Mouse (Mus musculus) heart, adult 8-10 months (tissue): ENCODE results near the gene Smok2b. TPM values are rescaled to one million over a fixed set of nuclear protein-coding genes. Genes with fewer than 3 reads are reported as not detected.
A peak's percentile ranks its signal among the peaks of the same experiment; 100 is the strongest.
"Not testable (repeated sequence)": the region's sequence is repeated elsewhere in the genome, so short reads cannot be mapped to it uniquely, and the experiment has no call there.

Source experiments
- DNase-seq: peaks from one replicate; pipeline ENCODE4 v3.0.0; 2022; ENCODE audit warnings: low spot score
- total RNA-seq, 4 experiments: library from RNA; stranded (reverse); gene quantifications; 2 replicates each; pipeline ENCODE4 v1.2.4; 2022

The Smok2b gene
- total RNA-seq, result not detected

GRCm38 (mm10) chr17:13229957-13230356 lies at the start of gene Smok2b:
Gene Smok2b, plus strand, starts transcription at chr17:13230257.
- DNase-seq, result not testable (repeated sequence)

DNA sequence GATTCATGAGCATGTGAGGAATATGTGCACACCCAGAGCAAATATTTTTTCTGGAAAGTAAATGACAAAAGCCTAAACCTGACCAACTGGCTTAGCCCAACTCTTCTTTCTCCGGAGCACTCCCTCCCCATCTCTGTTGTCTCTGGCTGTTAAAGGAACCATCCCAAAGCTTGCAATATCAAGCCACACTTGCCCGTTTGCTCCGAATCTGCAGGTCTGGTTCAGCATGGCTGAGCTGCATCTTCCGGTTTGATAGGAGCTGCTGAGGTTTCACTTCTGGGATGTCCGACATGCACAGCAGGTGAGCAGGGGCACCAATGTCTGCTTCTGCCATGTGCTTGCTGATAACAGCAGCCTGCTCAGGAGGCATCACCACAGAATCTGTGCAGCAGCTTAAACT lies 49.6 kb upstream of the Smok2b start:
- not testable (repeated sequence) for DNase-seq

DNA sequence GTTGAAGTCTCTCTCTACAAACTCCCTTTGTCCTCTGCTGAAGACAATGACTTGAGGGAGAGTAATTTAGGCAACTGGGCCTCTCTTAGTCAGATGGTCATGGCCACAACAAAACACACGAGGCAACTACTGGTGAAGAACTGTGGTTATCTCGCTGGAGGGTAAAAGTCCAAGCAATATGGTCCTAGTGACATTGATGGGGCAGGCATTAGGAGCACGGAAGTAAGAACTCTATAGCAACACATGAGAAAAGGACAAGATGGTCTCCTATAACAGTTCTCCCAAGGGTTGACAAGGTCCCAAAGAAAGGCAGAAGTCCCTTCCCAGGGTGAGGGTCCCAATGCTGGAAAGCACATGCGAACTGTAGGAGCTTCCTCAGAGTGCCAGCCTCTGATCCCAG lies 47.3 kb upstream of the Smok2b start:
- not testable (repeated sequence) for DNase-seq

DNA sequence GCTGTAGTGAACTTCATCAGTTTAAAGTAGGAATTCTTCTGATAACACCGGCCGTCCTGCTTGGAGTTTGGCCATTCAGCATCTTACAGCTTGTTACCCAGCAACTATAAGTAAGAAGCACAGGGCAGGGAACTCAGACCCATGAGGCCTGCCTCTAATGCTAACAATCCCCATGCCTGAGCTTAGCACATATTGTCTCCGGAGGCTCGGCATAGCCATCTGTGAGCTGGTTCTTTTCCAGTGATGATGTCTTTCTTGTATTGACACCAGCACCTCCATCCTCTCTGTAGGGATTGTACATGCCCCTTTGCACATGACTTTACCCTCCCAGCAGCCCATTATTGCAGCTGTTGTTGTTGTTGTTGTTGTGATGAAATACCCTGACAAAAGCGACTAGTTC lies 45.5 kb upstream of the Smok2b start:
- DNase-seq, result not testable (repeated sequence)

DNA sequence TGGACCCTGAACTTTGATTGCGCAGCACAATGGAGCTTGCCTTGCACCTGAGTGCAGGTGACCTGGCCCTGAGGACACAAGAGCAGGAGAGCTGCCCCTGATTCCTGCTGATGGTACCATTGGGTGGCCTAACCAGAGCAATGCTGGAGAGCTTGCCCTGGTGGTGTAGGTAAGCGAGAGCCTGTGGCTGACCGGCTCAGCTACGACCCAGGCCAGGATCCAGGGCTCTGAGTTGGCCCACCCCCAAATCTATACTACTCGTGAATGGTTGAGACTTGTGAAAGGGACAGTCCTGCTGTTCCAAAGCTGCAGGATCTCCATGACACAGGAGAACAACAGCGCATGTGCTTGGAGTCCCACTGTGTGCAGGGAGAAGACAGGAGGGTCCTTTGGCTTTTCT lies 43.5 kb upstream of the Smok2b start:
- DNase-seq, result not testable (repeated sequence)

DNA sequence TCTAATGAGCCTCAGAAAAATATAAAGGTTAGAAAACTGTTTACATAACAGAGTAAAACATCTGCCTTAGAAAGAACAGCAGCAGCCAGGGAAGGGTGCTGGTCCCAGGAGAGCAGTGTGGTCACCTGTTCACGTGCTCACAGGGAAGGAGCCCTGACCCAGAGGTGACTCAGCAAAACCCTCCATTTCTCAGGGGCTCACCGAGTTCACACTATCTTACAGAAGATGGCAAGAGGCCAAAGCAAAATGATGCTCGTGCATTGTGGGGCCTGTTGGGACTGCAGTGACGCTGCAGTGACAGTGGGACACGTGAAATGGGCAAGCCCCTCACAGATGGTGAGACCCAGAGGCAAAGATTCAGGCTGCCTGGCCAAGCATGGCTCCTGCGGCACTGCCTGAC lies 42.4 kb upstream of the Smok2b start:
- not testable (repeated sequence) for DNase-seq

GRCm38 (mm10) chr17:13188846-13189245 lies 41.2 kb upstream of the Smok2b start:
- not testable (repeated sequence) for DNase-seq

DNA sequence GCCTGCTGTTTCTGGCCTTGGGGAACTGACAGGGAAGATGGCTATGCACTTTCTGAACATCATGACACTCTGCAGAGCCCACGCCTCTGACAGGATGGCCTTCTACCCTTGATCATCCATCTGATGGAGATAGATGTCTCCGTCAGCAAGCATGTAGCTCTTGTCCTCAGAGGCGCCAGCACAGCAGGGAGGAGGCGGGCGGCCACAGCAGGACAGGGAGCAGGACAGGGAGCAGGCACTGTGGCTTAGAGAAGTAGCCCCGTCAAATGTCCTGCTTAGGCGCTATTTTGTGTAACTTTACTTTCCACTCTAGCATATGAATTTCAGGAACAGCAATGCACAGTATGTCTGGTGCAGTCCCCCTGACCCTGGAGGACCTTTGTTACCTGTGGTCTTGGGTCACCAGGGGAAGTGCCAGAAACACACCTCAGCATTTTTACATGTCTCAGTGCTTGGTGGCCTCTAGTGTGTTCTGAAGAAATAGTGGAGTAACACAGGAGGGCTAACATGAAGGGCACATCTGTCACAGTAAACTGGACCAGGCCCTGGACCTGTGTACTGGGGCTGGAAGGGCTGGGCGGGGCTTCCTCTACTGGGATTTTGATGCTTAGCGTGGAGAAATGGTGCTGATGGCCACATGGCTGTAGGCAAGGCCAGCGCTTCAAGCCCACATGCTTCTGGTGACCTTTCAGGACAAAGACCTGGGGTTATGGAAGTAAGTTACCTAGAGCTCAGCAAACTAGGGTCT lies 39.0 kb upstream of the Smok2b start:
- not testable (repeated sequence) for DNase-seq

DNA sequence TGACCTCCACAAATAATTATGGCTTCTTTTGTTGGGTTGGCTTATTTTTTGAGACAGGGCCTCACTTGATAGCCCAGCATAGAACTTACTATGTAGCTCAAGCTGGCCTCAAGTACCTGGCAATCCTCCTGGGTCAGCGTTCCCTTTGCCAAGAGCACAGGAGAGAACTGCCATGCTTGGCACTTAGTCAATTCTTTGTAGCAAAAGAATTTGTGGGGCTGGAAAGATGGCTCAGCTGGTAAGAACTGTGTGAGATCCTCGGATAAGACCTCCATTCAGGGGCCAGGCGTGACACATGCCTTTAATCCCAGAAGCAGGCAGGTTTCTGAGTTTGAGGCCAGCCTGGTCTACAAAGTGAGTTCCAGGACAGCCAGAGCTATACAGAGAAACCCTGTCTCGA lies 33.6 kb upstream of the Smok2b start:
- DNase-seq, result peak; percentile 45

- DNase-seq, result not testable (repeated sequence)
These were observed 31.2 kb upstream of the Smok2b start for GRCm38 (mm10) chr17:13198812-13199211.

- not testable (repeated sequence) for DNase-seq
These were observed 30.1 kb upstream of the Smok2b start for GRCm38 (mm10) chr17:13199880-13200409.

GRCm38 (mm10) chr17:13201551-13201950 lies 28.5 kb upstream of the Smok2b start:
- DNase-seq, result not testable (repeated sequence)

DNA sequence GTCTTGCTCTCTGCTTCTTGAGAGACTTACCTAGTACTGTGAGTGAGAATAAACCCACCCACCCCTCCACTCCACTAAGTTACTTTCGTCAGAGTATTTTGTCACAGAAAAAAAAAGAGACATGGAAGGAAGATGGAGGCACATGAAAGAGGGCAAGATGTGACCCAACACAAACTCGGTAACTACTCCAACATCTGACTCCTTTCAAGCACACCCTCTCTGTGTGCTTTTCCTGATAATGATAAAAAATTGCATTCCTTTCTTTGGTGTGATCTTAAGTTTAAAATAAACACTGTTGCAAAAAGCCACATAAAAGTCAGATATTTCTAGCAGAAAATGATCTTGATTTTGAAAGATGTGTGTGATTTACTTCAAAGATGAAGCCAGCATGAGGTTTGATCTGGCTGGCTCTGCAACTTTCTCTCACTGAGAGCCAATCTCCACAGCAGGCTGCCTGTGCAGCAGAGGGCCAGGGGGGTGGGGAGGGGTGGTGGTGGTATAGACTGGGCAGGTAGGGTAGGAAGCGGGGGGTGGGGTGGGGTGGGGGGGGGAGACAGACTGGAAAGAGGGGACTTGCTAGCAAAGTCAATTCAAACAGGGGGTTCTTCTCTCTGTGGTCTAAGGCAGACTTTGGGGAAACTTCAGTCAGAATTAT lies 27.5 kb upstream of the Smok2b start:
- DNase-seq, result not testable (repeated sequence)

GRCm38 (mm10) chr17:13205247-13205646 lies 24.8 kb upstream of the Smok2b start:
- DNase-seq, result peak; percentile 35

DNA sequence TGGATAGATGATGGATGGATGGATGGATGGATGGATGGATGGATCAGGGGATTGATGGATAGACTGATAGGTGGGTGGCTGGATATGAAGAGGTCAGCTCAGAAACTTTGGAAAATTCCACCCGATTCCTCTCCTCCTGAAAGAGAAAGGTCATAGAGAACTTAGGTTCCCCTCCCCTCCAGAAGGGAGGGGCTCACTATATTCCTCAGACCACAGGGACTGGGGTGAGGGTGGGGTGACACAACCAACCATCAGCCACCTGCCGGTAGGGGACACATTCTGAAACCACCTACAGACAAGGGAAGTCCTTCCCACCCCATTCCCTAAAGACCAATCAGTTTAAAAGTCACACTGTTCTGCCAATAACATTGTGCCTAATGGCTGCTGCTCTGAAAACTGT lies 23.6 kb upstream of the Smok2b start:
- DNase-seq, result no peak

- not testable (repeated sequence) for DNase-seq
These were observed 21.6 kb upstream of the Smok2b start for GRCm38 (mm10) chr17:13208460-13208859.

DNA sequence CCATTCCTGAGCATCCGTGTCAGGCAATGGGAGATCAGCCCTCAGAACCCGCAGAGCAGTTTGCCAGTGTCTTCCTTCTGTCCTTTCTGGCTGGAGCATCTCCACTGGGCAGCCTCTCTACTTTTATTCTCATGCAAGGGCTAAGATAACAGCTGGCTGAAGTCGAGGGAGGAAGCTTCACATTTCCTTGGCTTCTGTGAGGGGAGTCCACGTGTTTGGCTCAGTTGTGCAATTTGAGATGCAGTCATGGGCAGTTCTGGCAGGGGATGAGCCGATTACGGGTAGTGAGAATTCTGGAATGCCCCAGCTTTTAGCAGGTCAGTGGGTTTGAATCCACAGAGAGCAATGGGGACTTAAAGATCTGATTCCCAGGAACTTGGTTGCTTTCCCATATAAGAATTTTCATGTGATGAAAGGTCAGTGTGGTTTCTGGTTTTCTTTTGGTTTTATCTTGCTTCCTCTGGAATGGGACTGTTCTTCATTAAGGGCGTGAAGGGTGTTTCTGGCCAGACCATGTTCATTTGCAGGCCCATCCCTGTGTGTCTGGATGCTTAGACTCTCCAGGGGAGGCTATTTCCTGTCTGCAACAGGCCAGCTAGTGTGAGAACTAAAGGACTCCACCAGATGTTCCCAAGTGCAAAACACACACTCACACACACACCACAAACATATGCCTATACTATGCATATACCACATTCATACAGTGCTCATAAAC lies 17.8 kb upstream of the Smok2b start:
- DNase-seq, result peak; percentile 67

DNA sequence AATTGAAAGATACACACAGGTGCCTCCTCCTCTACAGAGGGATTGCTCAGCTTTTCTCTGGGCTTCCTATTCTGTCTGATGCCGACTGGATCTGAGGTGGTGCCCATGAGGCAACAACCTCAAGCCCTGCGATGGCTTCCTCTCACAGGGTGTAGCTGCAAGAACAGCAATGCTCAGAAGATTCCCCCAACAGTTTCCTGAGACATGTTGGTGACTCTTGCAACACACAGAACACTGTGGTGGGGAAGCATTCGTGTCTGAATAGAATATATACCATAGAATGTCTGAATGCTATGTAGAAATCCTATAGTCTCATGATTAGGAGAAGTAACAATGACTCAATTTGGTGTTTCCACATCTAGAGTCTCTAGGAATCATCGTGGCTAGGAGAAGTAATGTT lies 15.9 kb upstream of the Smok2b start:
- DNase-seq, result no peak

GRCm38 (mm10) chr17:13215595-13215994 lies 14.5 kb upstream of the Smok2b start:
- no peak for DNase-seq

DNA sequence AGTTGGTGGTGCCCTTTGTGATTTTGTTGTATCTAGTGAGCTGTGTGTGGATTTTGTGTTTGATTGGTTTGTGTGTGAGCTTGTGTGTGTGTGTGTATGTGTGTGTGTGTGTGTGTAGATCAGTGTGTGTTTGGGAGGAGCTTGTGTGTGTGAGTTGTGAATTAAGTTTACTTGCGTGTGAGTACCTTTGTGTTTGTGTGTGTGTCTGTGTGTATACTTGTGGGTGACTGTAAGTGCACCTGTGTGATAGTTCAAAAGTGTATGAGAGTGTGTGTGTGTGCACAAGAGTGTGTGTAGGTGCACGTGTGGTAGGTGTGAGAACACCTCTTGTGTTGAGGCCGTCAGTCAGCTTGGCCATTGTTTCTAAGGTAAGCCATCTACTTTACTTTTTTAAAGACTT lies 9.2 kb upstream of the Smok2b start, which contains the start of gene Smok2a:
TSS of gene Smok2a (plus strand) at position 301 of the 400 bp plus-strand sequence.
- no peak for DNase-seq

DNA sequence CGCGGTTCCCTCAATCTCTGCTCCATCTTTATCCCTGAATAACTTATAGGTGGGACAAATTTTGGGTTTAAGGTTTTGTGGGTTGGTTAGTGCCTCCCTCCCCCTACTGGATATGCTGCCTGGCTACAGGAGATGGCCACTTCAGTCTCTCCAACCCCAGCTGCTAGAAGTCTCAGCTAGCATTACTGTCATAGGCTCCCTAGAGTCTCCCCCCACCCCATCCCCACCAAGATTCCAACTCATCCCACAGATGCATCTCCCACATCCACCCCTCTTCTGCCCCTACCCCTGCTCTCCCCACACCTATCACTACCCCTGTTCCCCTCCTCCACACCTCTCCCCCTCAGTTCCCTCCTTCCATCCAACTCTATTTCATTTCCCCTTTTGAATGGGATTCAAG lies 8.1 kb upstream of the Smok2b start:
- DNase-seq, result not testable (repeated sequence)

DNA sequence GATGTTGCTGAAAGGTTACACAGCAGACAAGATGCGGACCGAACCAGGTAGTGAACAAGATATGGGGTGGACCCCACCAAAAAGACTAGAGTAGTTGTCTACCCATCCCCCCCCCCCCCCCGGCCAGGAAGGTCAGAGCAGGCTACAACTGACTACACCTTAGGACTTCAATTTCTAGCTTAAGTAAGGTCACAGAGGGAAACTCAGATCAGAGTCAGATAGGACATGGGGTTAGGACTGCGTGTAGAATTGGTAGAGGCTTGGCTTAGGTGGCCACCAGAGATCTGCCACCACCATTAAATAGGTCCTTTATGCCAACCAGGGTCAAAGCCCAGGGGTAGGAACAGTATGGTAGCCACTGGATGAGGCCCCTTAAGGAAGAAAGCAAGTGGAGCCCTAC lies 9.4 kb downstream of the Smok2b start:
- DNase-seq, result not testable (repeated sequence)
